Mouse (Mus musculus) hindbrain, embryonic 12.5 days (tissue): ENCODE results near the gene Gm20388. TPM values are rescaled to one million over a fixed set of nuclear protein-coding genes. Genes with fewer than 3 reads are reported as not detected.
A peak's percentile ranks its signal among the peaks of the same experiment; 100 is the strongest.

Experiments
- ATAC-seq: fragments of 200-750 bp; cut with Nextera tagmentation; 2 replicates; pipeline ENCODE4 v1.8.0; 2017; ENCODE audit warnings: moderate TSS enrichment; ENCODE audit not compliant: low FRiP score
- H3K27ac ChIP-seq: fragments of 300-500 bp; sonication (generic); 2 replicates; pipeline ENCODE4 v1.5.1; 2016; ENCODE audit warnings: mild to moderate bottlenecking
- H3K27me3 ChIP-seq: fragments of 300-500 bp; sonication (generic); 2 replicates; pipeline ENCODE4 v1.6.1; 2016; ENCODE audit warnings: mild to moderate bottlenecking
- H3K36me3 ChIP-seq: fragments of 300-500 bp; sonication (generic); 2 replicates; pipeline ENCODE4 v1.6.1; 2016; ENCODE audit warnings: mild to moderate bottlenecking
- H3K4me1 ChIP-seq: fragments of 300-500 bp; sonication (generic); 2 replicates; pipeline ENCODE4 v1.6.1; 2016
- H3K4me2 ChIP-seq: fragments of 300-500 bp; sonication (generic); replicated peaks from 2 replicates; pipeline ENCODE4 v1.6.1; 2016; ENCODE audit warnings: mild to moderate bottlenecking
- H3K4me3 ChIP-seq: fragments of 300-500 bp; sonication (generic); 2 replicates; pipeline ENCODE4 v1.5.1; 2016; ENCODE audit warnings: mild to moderate bottlenecking
- H3K9ac ChIP-seq: fragments of 300-500 bp; sonication (generic); 2 replicates; pipeline ENCODE4 v1.6.1; 2016; ENCODE audit warnings: mild to moderate bottlenecking, moderate library complexity
- H3K9me3 ChIP-seq: fragments of 300-500 bp; sonication (generic); replicated peaks from 2 replicates; pipeline ENCODE4 v1.6.1; 2016; ENCODE audit warnings: mild to moderate bottlenecking
- WGBS: fragments of 180-500 bp; shearing (Covaris S2); methylation state at CpG from one replicate; pipeline ENCODE4 v1.1.7; 2016; 5-methylcytosine and 5-hydroxymethylcytosine counted together
- polyA plus RNA-seq: library from polyadenylated mRNA; unstranded; fragments of >200 nt; fragmentation: Nextera tagmentation; extraction: Ambion mirVana; gene quantifications from 2 replicates; pipeline ENCODE4 v1.2.1, GENCODE M21; 2016

Gene Gm20388
- polyA plus RNA-seq, 1 experiment from 2014 or later, result not detected

DNA sequence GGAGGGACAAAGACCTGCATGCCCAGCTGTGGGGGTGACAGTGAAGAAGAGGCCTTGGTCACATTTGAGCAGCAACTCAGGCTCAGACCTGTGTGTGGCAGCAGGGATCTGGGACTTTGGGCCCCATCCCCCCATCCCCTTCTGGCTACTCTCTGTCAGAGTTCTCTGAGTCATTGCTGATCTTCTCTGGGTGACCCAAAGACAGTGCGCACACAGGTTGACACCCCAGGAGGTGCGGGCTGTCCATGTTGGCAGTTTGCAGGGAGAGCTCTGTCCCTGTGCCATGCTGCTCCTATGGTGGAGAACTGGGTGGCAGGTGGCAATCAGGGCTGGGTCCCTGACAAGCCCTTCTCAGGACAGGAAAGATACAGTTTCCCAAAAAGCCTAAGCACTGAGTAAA lies 1859.0 kb downstream of the Gm20388 start:
- Histone ChIP-seq H3K4me1 (peaks cover 27% of the 10 kb centered on the region), H3K4me2 (no peak overlapping the region), H3K27ac (no peak overlapping the region), H3K9ac (no peak overlapping the region), H3K4me3 (no peak overlapping the region), H3K9me3 (no peaks in the 10 kb centered on the region), H3K27me3 (no peaks in the 10 kb centered on the region), H3K36me3 (no peaks in the 10 kb centered on the region)
- 97% methylated on average over 2 of the region's 2 CpGs for WGBS
- no peak for ATAC-seq

DNA sequence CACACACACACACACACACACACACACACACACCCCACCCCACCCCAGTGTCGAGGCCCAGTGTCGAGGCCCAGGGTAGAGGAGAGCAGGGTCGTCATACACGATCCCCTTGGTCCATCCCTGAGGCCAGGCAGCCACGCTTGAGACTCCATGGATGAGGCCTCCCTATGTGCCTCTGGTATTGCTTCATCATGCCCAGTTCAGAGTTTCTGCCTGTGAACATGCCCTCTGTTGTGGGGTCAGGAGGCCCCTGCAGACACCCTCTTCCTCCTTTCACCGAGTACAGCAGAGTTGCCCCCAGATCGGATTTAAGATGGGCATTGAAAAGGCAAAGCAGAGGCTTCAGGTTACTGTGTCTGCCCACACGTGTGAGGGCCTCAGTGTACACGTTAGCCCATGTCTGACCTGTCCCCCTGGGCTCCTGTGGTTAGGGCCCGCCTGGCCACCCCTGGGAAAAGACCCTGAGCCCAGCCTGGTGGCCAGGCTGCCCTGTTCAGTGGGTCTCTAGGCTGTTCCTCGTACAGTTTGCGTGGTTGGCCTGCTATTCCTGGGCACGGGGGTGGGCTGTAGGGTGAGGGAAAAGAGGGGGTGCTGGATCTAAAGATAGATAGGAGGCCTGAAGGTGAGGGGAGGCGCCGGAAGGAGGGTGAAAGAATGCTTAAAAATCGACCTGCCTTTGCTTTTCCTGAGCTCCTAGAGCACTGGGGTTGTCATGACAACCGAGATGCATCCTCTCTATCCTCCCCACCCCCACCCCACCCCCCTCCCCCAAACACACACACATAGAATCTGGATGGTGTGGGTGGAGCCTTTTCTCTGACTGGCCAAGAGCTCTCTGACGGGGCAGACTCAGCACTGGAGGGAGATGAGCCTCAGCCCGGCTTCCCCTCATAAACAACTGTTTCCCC lies 1860.5 kb downstream of the Gm20388 start:
- Histone ChIP-seq H3K4me3 (no peak overlapping the region), H3K27ac (peak overlapping the region; percentile 66; the same call in 1 of the 2 replicates)

DNA sequence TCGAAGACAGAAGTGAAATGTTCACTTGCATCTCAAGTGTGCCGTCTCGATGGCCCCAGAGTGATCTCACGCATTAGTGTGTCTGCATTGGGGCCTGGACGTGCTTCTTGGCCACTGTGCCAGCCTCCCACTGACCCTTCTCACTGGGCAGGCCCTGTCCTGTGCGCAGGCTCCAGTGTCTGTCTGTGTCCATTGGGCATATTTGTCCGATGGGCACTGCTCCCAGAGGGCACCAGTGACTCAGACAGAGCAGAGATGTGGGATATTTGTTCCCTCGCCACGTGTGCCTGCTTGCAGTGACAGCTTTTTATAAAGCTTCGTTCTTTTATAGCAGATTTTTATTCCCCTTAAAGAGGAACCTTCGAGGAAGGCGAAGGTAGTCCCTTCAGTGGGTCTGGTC lies 1863.2 kb downstream of the Gm20388 start:
- 91% methylated on average over 12 of the region's 12 CpGs for WGBS
- Histone ChIP-seq H3K27ac (no peak overlapping the region), H3K4me2 (no peak overlapping the region), H3K9me3 (no peaks in the 10 kb centered on the region), H3K4me1 (peaks cover 27% of the 10 kb centered on the region), H3K36me3 (no peaks in the 10 kb centered on the region), H3K27me3 (no peaks in the 10 kb centered on the region), H3K9ac (no peak overlapping the region), H3K4me3 (no peak overlapping the region)
- no peak for ATAC-seq

More for the DNA sequence above, 1860.5 kb downstream of the Gm20388 start:
- H3K4me1 ChIP-seq, result peaks cover 27% of the 10 kb centered on the region
- no peaks in the 10 kb centered on the region for H3K36me3 ChIP-seq
- ATAC-seq, result peak; percentile 84
- peak overlapping the region; percentile 36 for H3K4me2 ChIP-seq
- no peaks in the 10 kb centered on the region for H3K9me3 ChIP-seq
- 22% methylated on average over 19 of the region's 19 CpGs for WGBS
- H3K27me3 ChIP-seq, result no peaks in the 10 kb centered on the region
- 0 out of 2 replicates have a peak overlapping the region, but pooled peaks have one; percentile 37 for H3K9ac ChIP-seq

DNA sequence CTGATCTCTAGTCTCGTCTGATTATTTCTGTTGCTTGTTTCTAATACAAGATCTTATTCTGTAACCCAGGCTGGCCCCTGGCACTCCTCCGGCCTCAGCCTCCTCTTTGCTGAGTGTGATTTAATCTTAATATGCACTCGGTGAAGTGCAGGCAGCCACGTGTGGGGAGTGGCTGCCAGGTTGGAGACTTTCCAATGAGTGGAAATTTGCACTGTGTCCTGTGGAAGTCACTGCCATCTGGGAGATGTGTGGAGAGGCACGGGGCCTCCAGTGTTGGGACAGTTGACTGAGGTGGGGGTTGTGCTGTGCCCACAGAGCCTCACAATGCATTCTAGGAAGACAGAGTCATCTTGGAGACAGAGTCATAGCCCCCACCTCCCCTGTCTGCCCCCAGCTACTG lies 1871.9 kb downstream of the Gm20388 start:
- H3K4me3 ChIP-seq, result no peak overlapping the region
- H3K4me1 ChIP-seq, result no peaks in the 10 kb centered on the region; the same call in none of the 2 replicates
- H3K27me3 ChIP-seq, result no peaks in the 10 kb centered on the region
- peaks cover 4% of the 10 kb centered on the region; the same call in 1 of the 2 replicates for H3K36me3 ChIP-seq
- no peak for ATAC-seq
- H3K4me2 ChIP-seq, result no peak overlapping the region
- no peak overlapping the region for H3K9ac ChIP-seq
- 73% methylated on average over 5 of the region's 5 CpGs for WGBS
- H3K9me3 ChIP-seq, result no peaks in the 10 kb centered on the region
- H3K27ac ChIP-seq, result no peak overlapping the region

DNA sequence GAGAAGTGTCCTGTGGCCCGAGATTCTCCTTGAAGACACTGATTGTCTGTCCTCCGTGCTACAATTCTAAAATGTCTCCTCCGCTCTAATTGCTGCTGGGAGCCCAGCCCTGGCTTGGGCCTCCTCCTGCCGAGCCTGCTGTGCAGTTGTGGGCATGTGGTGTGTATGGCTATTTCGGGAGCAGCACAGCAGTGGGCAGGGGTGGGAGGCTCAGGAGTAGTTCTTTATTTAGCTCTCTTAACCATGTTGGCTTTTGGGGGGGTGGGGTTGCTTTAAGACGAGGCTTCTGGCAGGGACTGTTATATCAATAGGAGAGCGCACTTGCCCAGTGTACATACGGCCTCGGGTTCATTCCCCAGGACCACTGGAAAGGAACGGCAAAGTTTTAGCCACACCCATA lies 1875.9 kb downstream of the Gm20388 start:
- ATAC-seq, result no peak
- Histone ChIP-seq H3K4me3 (no peak overlapping the region), H3K9ac (no peak overlapping the region), H3K27me3 (no peaks in the 10 kb centered on the region), H3K4me1 (no peaks in the 10 kb centered on the region; the same call in 1 of the 2 replicates), H3K4me2 (no peak overlapping the region), H3K9me3 (no peaks in the 10 kb centered on the region), H3K36me3 (peaks cover 10% of the 10 kb centered on the region; the same call in 1 of the 2 replicates), H3K27ac (no peak overlapping the region)
- 60% methylated on average over 10 of the region's 10 CpGs for WGBS

DNA sequence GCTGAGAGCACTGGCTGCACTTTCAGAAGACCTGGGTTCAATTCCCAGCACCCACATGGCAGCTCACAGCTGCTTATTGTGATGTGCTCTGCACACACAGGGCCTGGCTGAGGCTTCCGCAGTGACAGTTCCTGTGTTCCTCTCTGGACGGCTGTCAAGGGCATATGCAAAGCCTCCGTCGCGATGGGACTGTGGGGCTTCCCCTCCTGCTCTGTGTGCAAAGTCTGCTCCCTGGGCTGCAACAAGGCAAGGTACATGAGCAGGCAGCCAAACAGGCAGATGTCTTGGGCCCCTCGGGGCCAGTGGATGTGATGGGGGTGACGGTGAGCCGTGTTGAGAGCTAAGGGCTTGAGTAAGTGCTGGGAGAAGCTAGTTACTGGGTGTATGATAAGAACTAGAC lies 1878.1 kb downstream of the Gm20388 start:
- no peaks in the 10 kb centered on the region for H3K9me3 ChIP-seq
- ATAC-seq, result no peak
- H3K27me3 ChIP-seq, result no peaks in the 10 kb centered on the region
- no peak overlapping the region for H3K27ac ChIP-seq
- 85% methylated on average over 8 of the region's 8 CpGs for WGBS
- no peak overlapping the region for H3K4me2 ChIP-seq
- peaks cover 16% of the 10 kb centered on the region; the same call in 1 of the 2 replicates for H3K36me3 ChIP-seq
- H3K4me1 ChIP-seq, result no peaks in the 10 kb centered on the region; the same call in 1 of the 2 replicates
- no peak overlapping the region for H3K9ac ChIP-seq
- no peak overlapping the region for H3K4me3 ChIP-seq

DNA sequence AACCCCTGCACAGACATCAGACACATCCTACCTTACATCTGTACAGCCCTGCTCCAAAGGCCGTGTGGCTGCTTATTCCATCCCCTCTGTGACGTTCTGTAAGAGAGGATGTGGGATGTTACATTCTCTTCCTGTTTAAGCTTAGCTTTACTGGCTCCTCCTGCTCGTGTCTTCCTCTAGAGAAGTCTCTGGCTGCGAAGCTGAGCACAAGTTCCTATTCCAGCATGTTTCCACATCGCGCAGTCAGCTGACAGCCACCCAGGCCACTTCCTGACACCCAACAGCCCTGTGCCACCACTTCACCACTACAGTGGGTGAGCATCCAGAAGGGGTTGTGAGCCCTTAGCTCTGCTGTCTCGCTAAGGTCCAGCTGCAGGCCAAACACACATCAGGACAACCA lies 1881.5 kb downstream of the Gm20388 start:
- H3K4me3 ChIP-seq, result no peak overlapping the region
- 88% methylated on average over 7 of the region's 7 CpGs for WGBS
- peaks cover 38% of the 10 kb centered on the region for H3K36me3 ChIP-seq
- no peak overlapping the region for H3K4me2 ChIP-seq
- no peaks in the 10 kb centered on the region for H3K9me3 ChIP-seq
- no peaks in the 10 kb centered on the region; the same call in 1 of the 2 replicates for H3K4me1 ChIP-seq
- no peak for ATAC-seq
- no peak overlapping the region for H3K27ac ChIP-seq
- no peaks in the 10 kb centered on the region for H3K27me3 ChIP-seq
- no peak overlapping the region for H3K9ac ChIP-seq

DNA sequence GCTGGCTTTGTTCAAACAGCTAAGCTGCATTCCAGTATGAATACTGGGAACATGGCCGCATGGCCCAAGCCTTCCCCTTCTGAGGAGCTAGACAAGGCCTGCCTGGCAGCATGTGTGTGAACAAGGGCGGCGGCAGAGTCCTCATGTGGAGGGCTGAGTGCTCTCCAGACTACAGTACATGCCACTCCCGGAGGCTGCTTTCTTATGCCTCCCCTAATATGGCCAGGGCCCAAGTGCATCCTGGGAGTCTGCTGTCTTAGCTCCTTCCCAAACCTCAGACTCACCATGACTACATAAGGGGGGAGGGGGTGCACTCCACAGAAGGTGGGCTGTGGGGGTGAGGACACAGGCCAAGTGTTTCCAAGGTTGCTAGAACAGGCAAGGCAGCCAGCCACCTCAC lies 1882.0 kb downstream of the Gm20388 start:
- H3K9me3 ChIP-seq, result no peaks in the 10 kb centered on the region
- ATAC-seq, result no peak
- WGBS, result 82% methylated on average over 4 of the region's 4 CpGs
- no peak overlapping the region for H3K4me3 ChIP-seq
- no peak overlapping the region for H3K4me2 ChIP-seq
- no peaks in the 10 kb centered on the region for H3K27me3 ChIP-seq
- no peak overlapping the region for H3K27ac ChIP-seq
- H3K36me3 ChIP-seq, result peaks cover 43% of the 10 kb centered on the region
- H3K9ac ChIP-seq, result no peak overlapping the region
- no peaks in the 10 kb centered on the region; the same call in 1 of the 2 replicates for H3K4me1 ChIP-seq

DNA sequence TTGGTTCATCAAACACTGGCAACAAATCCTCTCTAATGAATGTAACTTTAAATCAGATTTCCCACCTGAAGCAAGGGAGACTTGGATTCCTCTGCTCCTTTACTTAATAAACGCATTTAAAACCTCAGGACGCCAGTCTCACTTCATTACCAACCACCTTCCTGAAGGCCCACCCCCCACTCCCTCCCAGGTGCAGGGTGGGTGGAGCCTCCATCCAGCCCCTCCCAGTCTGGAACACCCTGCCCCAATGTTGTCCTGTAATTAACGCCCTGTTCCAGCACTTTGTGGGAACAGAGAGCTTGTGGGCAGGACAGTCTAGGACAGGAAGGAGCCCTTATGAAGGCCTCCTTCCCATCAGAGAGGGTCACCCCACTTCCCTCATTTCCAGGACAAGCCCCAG lies 1883.5 kb downstream of the Gm20388 start:
- no peak overlapping the region for H3K4me3 ChIP-seq
- H3K4me2 ChIP-seq, result no peak overlapping the region
- ATAC-seq, result no peak
- H3K36me3 ChIP-seq, result peaks cover 57% of the 10 kb centered on the region
- no peak overlapping the region for H3K27ac ChIP-seq
- 58% methylated on average over 3 of the region's 3 CpGs for WGBS
- no peaks in the 10 kb centered on the region for H3K27me3 ChIP-seq
- H3K9me3 ChIP-seq, result no peaks in the 10 kb centered on the region
- H3K9ac ChIP-seq, result no peak overlapping the region
- H3K4me1 ChIP-seq, result no peaks in the 10 kb centered on the region; the same call in 1 of the 2 replicates

DNA sequence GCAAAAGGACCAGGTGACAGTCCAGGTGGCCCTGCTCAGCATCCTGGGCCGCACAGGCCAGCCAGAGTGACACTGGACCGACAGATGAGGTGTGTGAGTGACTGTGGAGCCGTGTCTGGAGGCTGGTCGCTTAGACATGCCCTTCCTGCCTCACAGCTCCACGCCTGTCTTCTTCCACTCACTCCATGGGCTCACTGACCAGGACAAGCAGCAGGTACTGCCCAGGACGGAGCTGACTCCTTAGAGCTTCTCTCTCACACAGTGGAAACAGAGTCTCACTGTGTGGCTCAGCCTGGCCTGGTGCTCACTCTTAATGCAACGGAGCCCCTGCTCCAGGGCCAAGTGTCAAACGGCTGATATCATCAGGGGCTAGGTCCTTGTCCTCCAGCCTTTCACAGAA lies 1884.8 kb downstream of the Gm20388 start:
- H3K4me2 ChIP-seq, result no peak overlapping the region
- no peak overlapping the region for H3K27ac ChIP-seq
- H3K9ac ChIP-seq, result no peak overlapping the region
- H3K4me1 ChIP-seq, result no peaks in the 10 kb centered on the region; the same call in 1 of the 2 replicates
- H3K9me3 ChIP-seq, result no peaks in the 10 kb centered on the region
- WGBS, result 91% methylated on average over 8 of the region's 8 CpGs
- no peak for ATAC-seq
- H3K4me3 ChIP-seq, result no peak overlapping the region
- no peaks in the 10 kb centered on the region for H3K27me3 ChIP-seq
- peaks cover 69% of the 10 kb centered on the region for H3K36me3 ChIP-seq

DNA sequence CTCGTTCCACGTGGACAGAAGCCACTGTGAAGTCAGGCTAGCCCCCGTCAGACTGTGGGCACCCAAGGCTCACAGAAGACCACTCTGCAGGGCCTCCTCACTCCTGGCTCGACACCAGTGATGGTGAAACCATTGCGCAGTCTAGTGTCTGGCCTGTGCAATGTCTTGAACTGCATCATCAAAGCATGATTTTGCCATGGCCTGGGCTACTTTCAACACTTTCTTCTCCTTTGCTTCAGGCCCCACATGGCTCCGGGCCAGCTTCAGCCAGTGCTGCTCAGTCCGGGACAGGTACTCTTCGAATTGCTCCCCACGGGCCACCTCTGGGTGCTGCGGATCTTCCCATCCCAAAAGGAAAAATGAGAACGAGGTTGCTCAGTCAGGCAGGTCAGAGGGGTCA lies 1885.8 kb downstream of the Gm20388 start:
- Histone ChIP-seq H3K4me2 (no peak overlapping the region), H3K36me3 (peaks cover 72% of the 10 kb centered on the region), H3K4me3 (no peak overlapping the region), H3K27me3 (no peaks in the 10 kb centered on the region), H3K9me3 (no peaks in the 10 kb centered on the region), H3K27ac (no peak overlapping the region), H3K9ac (no peak overlapping the region), H3K4me1 (no peaks in the 10 kb centered on the region; the same call in 1 of the 2 replicates)
- no peak for ATAC-seq
- 91% methylated on average over 11 of the region's 11 CpGs for WGBS

DNA sequence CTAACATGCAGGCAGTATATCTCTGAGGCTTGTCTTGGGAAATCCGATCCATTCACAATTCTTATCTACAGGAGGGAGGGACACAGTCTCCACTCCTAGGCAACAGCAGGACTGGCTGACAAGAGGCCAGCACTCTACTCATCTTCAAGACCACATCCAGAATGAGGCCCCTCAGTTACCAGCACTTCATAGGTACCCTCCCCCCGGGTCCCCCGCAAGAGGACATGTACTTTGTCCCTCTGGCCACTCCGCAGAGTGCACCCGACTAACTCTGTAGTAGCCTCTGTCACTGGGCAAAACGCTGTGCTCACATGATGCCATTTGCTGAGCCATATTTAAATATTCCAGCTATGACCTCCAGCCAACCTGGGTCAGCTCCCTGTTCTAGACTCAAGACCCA lies 1887.8 kb downstream of the Gm20388 start:
- Histone ChIP-seq H3K4me3 (no peak overlapping the region), H3K9ac (no peak overlapping the region), H3K27me3 (no peaks in the 10 kb centered on the region), H3K27ac (no peak overlapping the region), H3K9me3 (no peaks in the 10 kb centered on the region), H3K4me1 (no peaks in the 10 kb centered on the region), H3K4me2 (no peak overlapping the region), H3K36me3 (peaks cover 82% of the 10 kb centered on the region)
- ATAC-seq, result no peak
- whole genome bisulfite sequencing, result 94% methylated on average over 6 of the region's 6 CpGs

DNA sequence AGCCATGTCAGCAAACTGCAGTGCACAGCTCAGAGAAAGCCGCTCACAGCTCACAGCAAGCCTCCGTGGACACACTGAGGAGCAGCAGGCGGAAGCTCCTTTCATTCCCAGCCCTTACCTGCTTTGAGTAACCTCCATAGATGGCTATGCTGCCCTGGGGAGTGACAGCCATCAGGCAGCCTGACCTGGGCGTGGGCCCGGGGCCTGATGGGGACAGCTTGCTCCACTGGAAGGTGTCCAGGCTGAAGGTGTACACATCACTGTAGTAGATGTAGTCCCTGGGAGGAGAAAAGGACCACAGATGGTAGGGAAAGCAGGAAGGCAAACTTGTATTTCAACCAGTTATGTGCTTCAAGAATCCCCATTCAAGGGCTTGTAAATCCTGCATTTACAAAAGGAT lies 1894.2 kb downstream of the Gm20388 start:
- no peak overlapping the region for H3K4me2 ChIP-seq
- H3K9ac ChIP-seq, result no peak overlapping the region
- no peaks in the 10 kb centered on the region for H3K9me3 ChIP-seq
- peaks cover 3% of the 10 kb centered on the region; the same call in 1 of the 2 replicates for H3K4me1 ChIP-seq
- H3K4me3 ChIP-seq, result no peak overlapping the region
- 92% methylated on average over 5 of the region's 5 CpGs for WGBS
- H3K36me3 ChIP-seq, result peaks cover 59% of the 10 kb centered on the region
- H3K27ac ChIP-seq, result no peak overlapping the region
- no peaks in the 10 kb centered on the region for H3K27me3 ChIP-seq
- no peak for ATAC-seq
